Mouse (Mus musculus): ENCODE measurements around the gene Scnm1. TPM values are rescaled to one million over a fixed set of nuclear protein-coding genes. Genes with fewer than 3 reads are reported as not detected.

Scnm1 gene
- polyA plus RNA-seq, 1 experiment = 43.7 TPM

- Histone ChIP-seq H3K4me1 (ENCODE audit: control insufficient read depth, insufficient read depth, low read length) (peaks cover 4% of the 10 kb centered on the region; the same call in 1 of the 2 replicates), H3K4me3 (replicated peaks; ENCODE audit: extremely low read depth, low read depth, low read length) (no peak overlapping the region)
- TF ChIP-seq CTCF (IDR thresholded peaks at IDR 0.05; ENCODE audit: insufficient read depth, low read length) (no peak), POLR2A (IDR thresholded peaks at IDR 0.05; ENCODE audit: borderline replicate concordance, extremely low read depth, low read depth, low read length) (no peak)
- WGBS = 22% methylated on average over 2 of the region's 2 CpGs
- DNase-seq = no peak
These were observed 33.0 kb downstream of the Scnm1 start for GRCm38 (mm10) chr3:95100854-95101253.

GRCm38 (mm10) chr3:95088071-95088470, 45.7 kb downstream of the Scnm1 start:
- DNase-seq = no peak
- 97% methylated on average over 1 of the region's 1 CpGs for WGBS
- no peak overlapping the region for H3K4me3 ChIP-seq (replicated peaks; ENCODE audit: extremely low read depth, low read depth, low read length)
- H3K4me1 ChIP-seq (ENCODE audit: control insufficient read depth, insufficient read depth, low read length) = no peaks in the 10 kb centered on the region
- TF ChIP-seq POLR2A (IDR thresholded peaks at IDR 0.05; ENCODE audit: borderline replicate concordance, extremely low read depth, low read depth, low read length) = no peak
- TF ChIP-seq CTCF (IDR thresholded peaks at IDR 0.05; ENCODE audit: insufficient read depth, low read length) = no peak

Other genes with a start within 250 kb of the Scnm1 start
- gene Psmb4, start 247.1 kb downstream of the Scnm1 start, polyA plus RNA-seq (2012; rRNA removed) = 175 and 210 TPM in 2 replicates
- gene Selenbp1, start 201.0 kb downstream of the Scnm1 start, polyA plus RNA-seq (2012; rRNA removed) = 865 and 921 TPM in 2 replicates
- 10.5 and 14.6 TPM in 2 replicates for gene Rfx5, start 179.9 kb downstream of the Scnm1 start, polyA plus RNA-seq (2012; rRNA removed)
- 33.8 and 38.1 TPM in 2 replicates for gene Pi4kb, start 159.3 kb downstream of the Scnm1 start, polyA plus RNA-seq (2012; rRNA removed)
- 19.2 and 20.6 TPM in 2 replicates for gene Zfp687, start 118.6 kb downstream of the Scnm1 start, polyA plus RNA-seq (2012; rRNA removed)
- gene Psmd4, start 91.4 kb downstream of the Scnm1 start, polyA plus RNA-seq (2012; rRNA removed) = 97.3 and 127 TPM in 2 replicates
- gene Pip5k1a, start 27.1 kb downstream of the Scnm1 start, polyA plus RNA-seq (2012; rRNA removed) = 14.6 and 20.4 TPM in 2 replicates
- 55.3 and 62.2 TPM in 2 replicates for gene Vps72, start 23.0 kb downstream of the Scnm1 start, polyA plus RNA-seq (2012; rRNA removed)
- gene Tmod4, start 9.5 kb downstream of the Scnm1 start, polyA plus RNA-seq (2012; rRNA removed) = 1.5 and 3.5 TPM in 2 replicates
- 4.5 and 7.8 TPM in 2 replicates for gene Lysmd1, start 77 bp upstream of the Scnm1 start, polyA plus RNA-seq (2012; rRNA removed)
- gene Tnfaip8l2, start 8.3 kb upstream of the Scnm1 start, polyA plus RNA-seq (2012; rRNA removed) = 24.6 and 26.4 TPM in 2 replicates
- gene Sema6c, start 26.4 kb upstream of the Scnm1 start, polyA plus RNA-seq (2012; rRNA removed) = 10.7 and 11.8 TPM in 2 replicates
- gene Gabpb2, start 83.9 kb upstream of the Scnm1 start, polyA plus RNA-seq (2012; rRNA removed) = 9.7 and 17.3 TPM in 2 replicates
- 54.0 and 71.7 TPM in 2 replicates for gene Cdc42se1, start 94.7 kb upstream of the Scnm1 start, polyA plus RNA-seq (2012; rRNA removed)
- gene Mllt11, start 98.2 kb upstream of the Scnm1 start, polyA plus RNA-seq (2012; rRNA removed) = 6.5 and 12.3 TPM in 2 replicates
- gene Gm128, start 107.6 kb upstream of the Scnm1 start, polyA plus RNA-seq (2012; rRNA removed) = 0.98 and 1.1 TPM in 2 replicates
- gene Bnipl, start 117.2 kb upstream of the Scnm1 start, polyA plus RNA-seq (2012; rRNA removed) = 4.2 and 13.3 TPM in 2 replicates
- gene Mindy1, start 147.3 kb upstream of the Scnm1 start, polyA plus RNA-seq (2012; rRNA removed) = 89.1 and 95.2 TPM in 2 replicates
- gene Prune1, start 148.1 kb upstream of the Scnm1 start, polyA plus RNA-seq (2012; rRNA removed) = 13.4 and 24.2 TPM in 2 replicates
- gene Anxa9, start 173.2 kb upstream of the Scnm1 start, polyA plus RNA-seq (2012; rRNA removed) = 4.7 and 16.7 TPM in 2 replicates
- gene Cers2, start 180.8 kb upstream of the Scnm1 start, polyA plus RNA-seq (2012; rRNA removed) = 158 and 181 TPM in 2 replicates
- gene Setdb1, start 223.2 kb upstream of the Scnm1 start, polyA plus RNA-seq (2012; rRNA removed) = 10.7 and 14.7 TPM in 2 replicates